Mouse (Mus musculus): ENCODE data around the gene Gucy2c. TPM values are rescaled to one million over a fixed set of nuclear protein-coding genes. Genes with fewer than 3 reads are reported as not detected.

Gene Gucy2c
- total RNA-seq, 2 experiments from 2014 or later, result 0.53 to 0.57 TPM

DNA sequence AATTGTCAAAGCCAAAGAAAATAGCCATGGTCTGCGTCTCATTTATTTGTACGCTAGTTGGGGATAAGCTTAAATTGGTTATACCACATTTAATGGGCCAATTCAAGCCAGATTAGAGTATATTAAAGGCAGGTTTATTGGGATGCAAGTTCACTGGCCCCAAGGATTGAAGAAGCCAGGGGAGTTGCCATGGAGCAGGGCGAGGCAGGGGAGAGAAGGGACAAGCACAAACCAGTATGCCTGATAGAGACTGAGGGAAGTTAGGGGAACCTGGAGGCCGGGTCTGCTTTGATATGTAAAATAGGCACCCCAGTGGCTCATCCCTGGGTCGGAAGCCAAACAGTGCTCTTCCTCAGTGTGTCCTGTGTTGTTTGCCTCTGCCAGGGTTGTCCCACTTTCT is 112.3 kb downstream of the Gucy2c start:
- no peak for DNase-seq (ENCODE audit: low spot score in 2 of 2)

DNA sequence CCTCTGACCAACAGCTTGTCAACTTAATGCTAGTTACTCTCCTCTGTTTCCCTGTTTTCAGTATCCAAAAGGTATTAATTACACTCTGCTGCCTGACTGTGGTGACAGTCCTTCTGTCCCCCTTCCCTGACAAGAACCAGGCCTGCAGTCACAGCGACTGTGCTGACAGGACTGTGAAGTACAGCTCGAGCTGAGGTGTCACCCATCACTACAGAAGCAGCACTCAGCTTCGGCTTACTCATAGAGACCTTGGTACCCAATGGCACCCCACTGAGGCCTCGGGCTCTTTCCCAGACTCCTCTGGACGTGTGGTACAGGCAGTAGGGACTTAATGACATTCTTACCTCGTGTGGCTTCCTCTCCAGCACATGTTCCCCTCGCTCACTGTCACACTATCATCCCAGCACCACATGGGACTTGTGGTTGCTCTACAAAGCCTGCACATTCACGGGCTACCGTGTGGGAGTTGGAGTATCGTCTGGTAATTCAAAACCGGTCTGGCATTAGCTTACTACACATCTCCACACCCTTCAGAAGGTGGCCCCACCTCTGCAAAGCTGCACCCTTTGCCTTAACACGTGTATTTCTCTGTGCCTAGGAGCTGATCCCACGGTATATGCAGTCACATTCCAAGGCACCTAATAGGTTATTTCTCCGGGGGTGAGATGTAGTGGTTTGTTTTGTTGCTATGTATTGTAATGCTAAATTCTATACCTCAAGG is 113.1 kb downstream of the Gucy2c start:
- no peak for DNase-seq (ENCODE audit: low spot score in 2 of 2)

DNA sequence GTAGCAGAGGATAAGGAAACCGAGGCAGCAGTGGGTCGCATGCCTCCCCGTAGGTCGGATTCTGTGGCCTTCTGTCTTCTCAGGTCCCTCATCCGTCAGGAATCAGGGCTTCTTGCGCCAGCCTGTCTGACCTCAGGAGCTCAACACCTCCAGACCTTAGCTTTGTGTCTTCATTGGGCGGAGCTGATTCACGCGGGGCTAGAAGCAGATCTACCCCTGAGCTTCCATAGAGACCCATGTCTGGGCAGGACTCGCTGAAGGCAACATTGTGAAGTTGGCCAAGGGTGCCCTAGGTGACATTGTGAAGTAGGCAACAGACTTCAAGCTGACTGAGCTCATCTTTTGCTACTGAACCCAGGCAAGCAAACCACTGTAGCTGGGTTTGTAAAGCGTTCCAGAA is 119.5 kb downstream of the Gucy2c start:
- no peak for DNase-seq (ENCODE audit: low spot score in 2 of 2)

DNA sequence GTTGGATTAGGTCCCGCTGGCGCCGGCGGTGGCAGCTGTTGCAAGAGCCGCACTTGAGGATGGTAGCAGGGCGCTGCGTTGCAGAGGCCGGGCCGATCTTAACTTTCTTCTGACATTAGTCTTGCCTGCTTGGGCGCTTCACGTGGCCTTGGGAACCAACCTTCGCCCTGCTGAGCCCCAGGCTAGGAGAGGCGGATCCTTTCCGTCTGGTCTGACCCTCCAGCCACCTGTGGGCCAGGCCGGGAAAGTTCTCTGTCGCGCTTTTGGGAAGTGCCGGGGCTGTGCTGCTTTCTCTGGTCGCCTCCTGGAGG is 119.9 kb downstream of the Gucy2c start, which contains the start of gene Plbd1:
Plbd1 (minus strand) TSS at position 223 of the 311 bp plus-strand sequence.
- no peak for DNase-seq (ENCODE audit: low spot score in 2 of 2)

DNA sequence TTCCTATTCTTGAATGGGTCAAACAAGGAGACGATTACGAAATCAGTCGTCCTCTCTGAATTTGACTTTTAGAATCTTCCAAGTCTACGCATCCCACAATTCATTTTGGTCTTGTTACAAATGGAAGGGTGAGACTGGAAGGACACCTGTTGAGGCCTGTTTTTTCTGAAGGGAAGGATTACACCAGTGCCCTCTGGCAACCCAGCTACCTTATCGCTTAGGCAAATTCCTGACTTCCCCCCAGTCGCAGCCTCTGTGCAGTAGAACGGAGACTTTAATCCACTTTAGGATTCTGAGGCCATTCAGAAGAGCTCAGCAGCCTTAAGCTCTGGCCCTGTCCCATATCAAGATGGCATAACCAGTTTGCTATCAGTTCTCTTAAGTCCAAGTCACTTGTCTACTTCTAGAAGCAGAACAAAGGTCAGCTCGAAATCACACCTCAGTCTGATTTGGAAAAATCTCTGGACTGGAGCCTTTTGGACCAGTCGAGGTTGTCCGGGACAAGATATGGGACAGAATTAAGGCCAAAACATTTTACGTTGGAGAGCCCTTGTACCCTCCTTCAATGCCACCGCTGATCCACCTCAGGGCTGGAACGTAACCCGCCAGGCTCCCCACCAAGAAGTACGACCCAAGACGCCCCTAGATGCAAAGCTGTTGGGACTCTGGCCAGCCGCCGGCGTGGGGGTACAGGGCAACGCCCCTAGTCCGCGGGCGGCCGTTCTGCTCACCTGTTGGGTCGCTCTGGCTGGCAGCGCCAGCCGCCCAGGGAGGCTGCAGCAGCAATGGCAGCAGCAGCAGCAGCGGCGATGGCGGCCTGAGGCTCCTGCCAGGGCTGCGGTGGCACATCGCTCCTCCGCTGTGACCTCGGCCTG is 120.5 kb downstream of the Gucy2c start:
- no peak for DNase-seq (ENCODE audit: low spot score in 2 of 2)

DNA sequence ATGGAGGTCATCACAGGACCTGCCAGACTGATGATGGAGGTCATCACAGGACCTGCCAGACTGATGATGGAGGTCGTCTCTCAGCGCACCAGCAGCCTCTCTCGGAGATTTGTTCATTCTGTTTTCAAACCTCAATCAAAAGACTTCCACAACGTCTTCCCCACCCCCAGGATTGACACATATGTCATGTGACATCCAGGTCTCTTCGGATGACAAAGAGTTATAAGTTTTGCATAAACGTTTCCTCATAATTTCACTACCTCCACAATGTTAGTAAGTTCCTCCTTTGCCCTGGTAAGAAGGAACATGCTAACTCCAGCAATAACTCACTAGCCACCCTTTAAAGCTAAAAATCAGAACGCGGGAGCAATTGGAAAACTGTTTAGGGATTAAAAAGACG is 122.3 kb downstream of the Gucy2c start:
- no peak for DNase-seq (ENCODE audit: low spot score in 2 of 2)

DNA sequence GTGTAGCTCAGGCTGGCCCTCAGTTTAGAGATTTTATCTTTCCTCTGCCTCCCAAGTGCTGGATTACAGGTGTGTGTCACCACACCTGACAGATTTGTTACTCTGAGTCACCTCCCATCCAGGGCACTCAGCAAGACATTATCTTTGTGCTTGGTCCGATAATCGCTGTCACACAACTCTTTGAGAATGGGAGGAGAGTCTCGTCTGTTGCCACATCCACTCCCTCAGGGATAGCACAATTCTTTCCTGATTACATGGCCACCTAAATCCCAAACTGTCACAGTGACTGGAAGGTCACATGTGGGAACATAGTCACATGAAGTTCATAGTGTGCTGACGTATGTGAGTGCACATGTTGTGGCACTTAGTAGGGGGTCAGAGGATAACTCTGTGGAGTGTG is 123.3 kb downstream of the Gucy2c start:
- no peak for DNase-seq (ENCODE audit: low spot score in 2 of 2)

DNA sequence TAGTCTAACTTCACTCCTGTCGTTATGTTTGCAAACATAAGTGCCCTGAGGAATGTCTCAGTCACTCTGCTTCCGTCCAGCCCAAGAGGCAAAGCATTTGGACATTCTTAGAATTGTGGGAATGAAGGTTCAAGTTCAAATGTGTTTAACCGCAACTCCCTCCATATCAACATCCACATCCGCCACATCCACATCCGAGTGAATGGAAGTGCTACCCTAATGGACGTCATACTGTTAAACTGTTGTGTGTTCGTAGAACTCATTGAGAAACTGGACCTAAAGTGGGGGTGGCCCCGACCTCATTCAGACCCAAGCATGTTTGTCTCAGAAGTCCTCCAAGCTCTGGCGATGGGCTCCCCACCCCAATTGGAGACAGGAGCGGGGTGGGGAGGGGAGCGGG is 125.8 kb downstream of the Gucy2c start:
- no peak for DNase-seq (ENCODE audit: low spot score in 2 of 2)

DNA sequence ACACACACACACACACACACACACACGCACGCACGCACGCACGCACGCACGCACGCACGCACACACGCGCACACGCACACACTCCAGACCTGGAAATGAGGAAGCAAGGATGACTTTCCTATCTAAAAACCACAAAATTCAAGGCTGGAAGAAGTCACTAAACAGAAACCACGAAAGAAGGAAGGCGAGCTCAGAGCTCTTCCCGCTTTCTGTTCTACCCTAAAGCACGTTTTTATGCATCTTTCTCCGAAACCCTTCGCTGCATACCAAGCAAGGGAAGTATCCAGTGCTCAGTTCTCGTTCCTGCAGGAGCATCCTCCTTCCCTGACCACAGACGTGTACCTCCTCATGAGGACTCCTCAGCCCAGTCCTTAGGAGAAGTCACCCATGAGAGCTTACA is 127.1 kb downstream of the Gucy2c start:
- DNase-seq (ENCODE audit: low spot score in 2 of 2), result no peak

DNA sequence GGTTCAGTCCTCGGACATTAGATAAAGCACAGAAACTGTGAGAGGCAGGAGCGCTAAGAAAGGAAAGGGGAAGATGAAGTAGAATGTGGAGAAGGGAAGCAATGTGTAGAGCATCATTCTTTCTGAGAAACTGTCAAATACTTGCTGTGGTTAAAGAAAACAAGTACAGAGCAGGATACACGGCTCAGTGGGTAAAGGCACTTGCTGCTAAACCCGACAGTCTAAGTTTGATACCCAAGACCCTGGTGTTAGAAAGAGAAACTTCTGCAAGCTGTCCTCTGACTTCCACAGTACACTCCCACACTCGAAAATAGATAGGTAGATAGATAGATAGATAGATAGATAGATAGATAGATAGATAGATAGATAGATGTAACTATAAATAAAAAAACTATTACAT is 128.2 kb downstream of the Gucy2c start:
- DNase-seq (ENCODE audit: low spot score in 2 of 2), result no peak

DNA sequence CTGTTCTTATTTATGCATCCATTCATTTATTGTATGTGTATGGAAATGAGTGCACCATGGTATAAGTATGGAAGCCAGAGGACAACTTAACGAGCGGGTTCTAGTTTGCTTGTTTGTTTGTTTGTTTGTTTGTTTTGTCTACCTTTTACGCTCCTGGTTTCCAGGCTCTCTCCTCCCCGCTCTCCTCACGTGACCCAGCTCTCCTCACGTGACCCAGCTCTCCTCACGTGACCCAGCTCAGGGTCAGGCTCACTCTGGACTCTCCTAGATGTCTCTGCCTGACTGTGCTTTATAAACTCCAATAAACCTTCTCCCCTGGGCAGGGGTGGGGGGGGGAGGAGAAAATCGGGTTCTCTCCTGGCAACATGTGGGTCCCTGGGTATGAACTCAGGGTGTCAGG is 130.9 kb downstream of the Gucy2c start:
- DNase-seq (ENCODE audit: low spot score in 2 of 2), result no peak

DNA sequence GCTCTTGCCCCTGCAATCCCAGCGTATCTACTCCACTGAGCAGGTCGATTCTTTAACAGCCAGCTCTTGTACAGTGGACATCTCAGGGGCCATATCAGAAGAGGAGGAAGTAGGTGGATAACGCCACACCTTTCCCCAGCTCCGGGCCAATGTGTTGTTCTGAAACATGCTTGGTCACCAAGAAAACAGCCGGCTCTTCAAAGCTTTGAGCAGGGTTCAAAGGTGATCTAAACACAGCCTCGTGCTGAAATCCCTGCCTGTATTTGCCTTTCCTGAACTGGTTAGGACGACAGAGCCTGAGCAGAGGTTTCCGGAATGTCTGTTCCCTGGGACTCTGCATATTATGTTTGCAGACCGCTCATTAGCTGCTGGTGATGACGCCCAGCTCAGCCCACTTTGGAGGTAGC is 134.1 kb downstream of the Gucy2c start:
- no peak for DNase-seq (ENCODE audit: low spot score in 2 of 2)

Small RNA genes lying within 50 kb of the gene (microRNA-seq; reads per million reads assigned to microRNA genes)
- gene Gm44364, result 0 reads per million in 2 experiments

Other genes starting within 250 kb of the Gucy2c start
- under 1 TPM in 1 of 2 experiments, not detected in 1; 0.30 TPM for gene Plbd1, start 119.8 kb downstream of the Gucy2c start, total RNA-seq (2021)
- 10 to 100 TPM; 11.8 to 13.2 TPM for gene Hist4h4, start 22.6 kb upstream of the Gucy2c start, total RNA-seq (2021)
- gene H2afj, start 26.5 kb upstream of the Gucy2c start, total RNA-seq (2021), result 10 to 100 TPM; 64.1 to 73.0 TPM
- 1 to 10 TPM; 2.6 to 3.0 TPM for gene BC049715, start 45.9 kb upstream of the Gucy2c start, total RNA-seq (2021)
- gene Wbp11, start 46.5 kb upstream of the Gucy2c start, total RNA-seq (2021), result 100 to 1,000 TPM; 136 to 141 TPM
- 10 to 100 TPM; 10.4 to 14.0 TPM for gene Smco3, start 53.7 kb upstream of the Gucy2c start, total RNA-seq (2021)
- not detected for gene Art4, start 76.0 kb upstream of the Gucy2c start, total RNA-seq (2021)
- gene Mgp, start 94.1 kb upstream of the Gucy2c start, total RNA-seq (2021), result 10 to 100 TPM; 24.7 to 29.4 TPM
- under 1 TPM; 0.58 to 0.87 TPM for gene Erp27, start 140.4 kb upstream of the Gucy2c start, total RNA-seq (2021)
- 1 to 10 TPM in 1 of 2 experiments, under 1 TPM in 1; 0.43 to 3.1 TPM for gene Pde6h, start 142.1 kb upstream of the Gucy2c start, total RNA-seq (2021)
- gene Arhgdib, start 160.1 kb upstream of the Gucy2c start, total RNA-seq (2021), result 10 to 100 TPM; 10.4 to 11.7 TPM

Data from layer of hippocampus, adult 18-20 months (tissue).